Mouse (Mus musculus): ENCODE measurements around the gene Znrd1.
"Not testable (repeated sequence)": the region's sequence is repeated elsewhere in the genome, so short reads cannot be mapped to it uniquely, and the experiment has no call there.

DNA sequence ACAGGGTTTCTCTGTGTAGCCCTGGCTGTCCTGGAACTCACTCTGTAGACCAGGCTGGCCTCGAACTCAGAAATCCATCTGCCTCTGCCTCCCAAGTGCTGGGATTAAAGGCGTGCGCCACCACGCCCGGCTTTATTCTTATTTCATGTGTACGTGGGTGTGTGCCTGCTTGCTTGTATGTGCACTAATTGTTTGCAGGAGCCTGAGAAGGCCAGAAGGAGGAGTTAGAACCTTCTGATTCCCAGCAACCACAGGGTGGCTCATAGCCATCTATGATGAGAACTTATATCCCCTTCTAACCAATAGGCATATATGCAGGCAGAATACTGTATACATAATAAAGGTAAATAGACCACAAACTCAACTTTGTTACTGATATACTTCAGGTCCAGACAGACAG is 32.3 kb upstream of the Znrd1 start:
- not testable (repeated sequence) for TF ChIP-seq CTCF (conservative IDR thresholded peaks at IDR 0.05; ENCODE audit: low read length); NANOG (IDR thresholded peaks at IDR 0.05; ENCODE audit: borderline replicate concordance, low read length); POU5F1 (IDR thresholded peaks at IDR 0.05; ENCODE audit: borderline replicate concordance, low read length)

Data from E14TG2a.4 (cell line).